Mouse (Mus musculus): ENCODE measurements around the gene Gm3739.
"Not testable (repeated sequence)": the region's sequence is repeated elsewhere in the genome, so short reads cannot be mapped to it uniquely, and the experiment has no call there.

The Gm3739 gene

DNA sequence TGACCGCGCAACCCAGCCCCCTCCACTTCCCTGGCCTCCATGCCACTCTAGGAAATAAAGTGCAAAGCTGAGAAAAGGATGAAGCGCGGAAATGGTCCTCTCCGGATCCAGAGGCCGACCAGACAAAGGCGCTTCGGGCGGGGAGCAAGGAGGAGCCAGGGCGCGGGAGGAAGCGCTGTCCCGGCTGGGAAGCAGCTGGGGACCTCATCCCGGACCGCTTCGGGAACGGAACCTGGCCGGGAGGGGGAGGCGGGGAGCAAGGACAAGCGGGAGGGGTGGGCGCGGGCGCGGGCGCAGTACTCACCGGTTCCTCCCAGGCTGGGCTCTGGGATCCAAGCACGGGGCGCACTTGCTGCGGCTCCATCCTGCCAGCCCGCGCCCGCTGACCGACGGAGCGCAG, at the start of gene Gm3739:
Gene Gm3739 (minus strand): TSS at position 389 of the 400 bp plus-strand sequence.
- H3K9me3 ChIP-seq (ENCODE audit: low read length); H3K4me1 ChIP-seq (replicated peaks; ENCODE audit: low read depth, low read length); H3K36me3 ChIP-seq (ENCODE audit: insufficient read depth, low read length); H3K27me3 ChIP-seq (ENCODE audit: insufficient read depth, low read length): not testable (repeated sequence)
- peak within 1 kb of the TSS; percentile 48; the same call in 1 of the 2 replicates for H3K4me3 ChIP-seq (replicated peaks; ENCODE audit: low read length)

DNA sequence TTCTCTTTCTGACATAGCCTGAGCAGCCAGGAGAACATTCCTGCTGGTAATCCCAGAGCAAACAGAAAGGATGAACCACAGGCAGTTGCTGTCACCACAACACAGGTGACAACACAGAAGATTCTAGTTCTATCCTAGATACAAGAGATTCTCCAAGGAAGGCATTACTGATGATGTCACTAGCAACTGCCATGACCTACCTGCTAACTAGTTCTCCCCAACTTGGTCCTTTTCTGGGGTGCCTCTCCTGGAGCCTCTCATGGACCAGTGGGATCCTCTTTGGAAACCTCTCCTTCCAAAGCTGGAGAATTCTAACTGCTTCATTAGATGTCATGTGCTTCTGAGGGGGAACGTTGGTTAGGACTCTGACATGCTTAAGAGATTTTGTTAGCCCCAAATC, 17.4 kb upstream of the Gm3739 start, which contains the start of gene Gm5797:
Gene Gm5797 (minus strand): TSS at position 101 of the 400 bp plus-strand sequence.
- H3K4me3 ChIP-seq (replicated peaks; ENCODE audit: low read length); H3K27me3 ChIP-seq (ENCODE audit: insufficient read depth, low read length); H3K36me3 ChIP-seq (ENCODE audit: insufficient read depth, low read length); H3K9me3 ChIP-seq (ENCODE audit: low read length); H3K4me1 ChIP-seq (replicated peaks; ENCODE audit: low read depth, low read length): not testable (repeated sequence)

GRCm38 (mm10) chr14:7315093-7315492, 244 bp upstream of the Gm3739 start:
- not testable (repeated sequence) for H3K4me1 ChIP-seq (replicated peaks; ENCODE audit: low read depth, low read length); H3K36me3 ChIP-seq (ENCODE audit: insufficient read depth, low read length); H3K27me3 ChIP-seq (ENCODE audit: insufficient read depth, low read length); H3K9me3 ChIP-seq (ENCODE audit: low read length)
- H3K4me3 ChIP-seq (replicated peaks; ENCODE audit: low read length) = peak overlapping the region; percentile 48; the same call in 1 of the 2 replicates

DNA sequence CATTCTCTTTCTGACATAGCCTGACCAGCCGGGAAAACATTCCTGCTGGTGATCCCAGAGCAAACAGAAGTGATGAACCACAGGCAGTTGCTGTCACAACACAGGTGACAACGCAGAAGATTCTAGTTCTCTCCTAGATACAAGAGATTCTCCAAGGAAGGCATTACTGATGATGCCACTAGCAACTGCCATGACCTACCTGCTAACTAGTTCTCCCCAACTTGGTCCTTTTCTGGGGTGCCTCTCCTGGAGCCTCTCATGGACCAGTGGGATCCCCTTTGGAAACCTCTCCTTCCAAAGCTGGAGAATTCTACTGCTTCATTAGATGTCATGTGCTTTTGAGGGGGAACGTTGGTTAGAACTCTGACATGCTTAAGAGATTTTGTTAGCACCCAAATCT, 50.2 kb downstream of the Gm3739 start, which contains the start of gene Gm3727:
Gene Gm3727 (minus strand): TSS at position 101 of the 400 bp plus-strand sequence.
- not testable (repeated sequence) for H3K9me3 ChIP-seq (ENCODE audit: low read length); H3K4me1 ChIP-seq (replicated peaks; ENCODE audit: low read depth, low read length); H3K36me3 ChIP-seq (ENCODE audit: insufficient read depth, low read length); H3K27me3 ChIP-seq (ENCODE audit: insufficient read depth, low read length); H3K4me3 ChIP-seq (replicated peaks; ENCODE audit: low read length)

Data from E14TG2a.4 (cell line).